Mouse (Mus musculus) midbrain, postnatal 0 days (tissue): Measurements from ENCODE around the gene Meis1. TPM values are rescaled to one million over a fixed set of nuclear protein-coding genes. Genes with fewer than 3 reads are reported as not detected.

Experiments
- ATAC-seq: fragments of 200-750 bp; cut with Nextera tagmentation; 2 replicates; pipeline ENCODE4 v1.8.0; 2017; ENCODE audit warnings: moderate number of reproducible peaks, mild to moderate bottlenecking, moderate TSS enrichment, moderate library complexity; ENCODE audit not compliant: low FRiP score
- DNase-seq: peaks from one replicate; pipeline ENCODE4 v3.0.0-alpha.2; 2015; ENCODE audit warnings: low spot score
- H3K27ac ChIP-seq: fragments of 300-500 bp; sonication (generic); 2 replicates; pipeline ENCODE4 v1.5.1; 2014; ENCODE audit warnings: low read depth, mild to moderate bottlenecking, low read length, mixed read lengths
- H3K27me3 ChIP-seq: fragments of 300-500 bp; sonication (generic); 2 replicates; pipeline ENCODE4 v1.6.1; 2014; ENCODE audit warnings: low read length, control low read depth, mixed read lengths; ENCODE audit not compliant: insufficient read depth
- H3K36me3 ChIP-seq: fragments of 300-500 bp; sonication (generic); 2 replicates; pipeline ENCODE4 v1.6.1; 2014; ENCODE audit warnings: low read length, control low read depth, mixed read lengths; ENCODE audit not compliant: insufficient read depth
- H3K4me1 ChIP-seq: fragments of 300-500 bp; sonication (generic); 2 replicates; pipeline ENCODE4 v1.6.1; 2014; ENCODE audit warnings: mild to moderate bottlenecking, control low read depth, antibody characterized with exemption, low read length, mixed read lengths; ENCODE audit not compliant: insufficient read depth
- H3K4me2 ChIP-seq: fragments of 300-500 bp; sonication (generic); 2 replicates; pipeline ENCODE4 v1.6.1; 2014; ENCODE audit warnings: low read depth, mild to moderate bottlenecking, low read length, mixed read lengths; ENCODE audit not compliant: poor library complexity, severe bottlenecking
- H3K4me3 ChIP-seq: fragments of 300-500 bp; sonication (generic); 2 replicates; pipeline ENCODE4 v1.5.1; 2014; ENCODE audit warnings: low read depth, mild to moderate bottlenecking, low read length, moderate library complexity
- H3K9ac ChIP-seq: fragments of 300-500 bp; sonication (generic); replicated peaks from 2 replicates; pipeline ENCODE4 v1.6.1; 2014; ENCODE audit warnings: mild to moderate bottlenecking, low read length, moderate library complexity, mixed read lengths; ENCODE audit not compliant: poor library complexity, severe bottlenecking
- H3K9me3 ChIP-seq: fragments of 300-500 bp; sonication (generic); 2 replicates; pipeline ENCODE4 v1.6.1; 2016; ENCODE audit warnings: low read length, control low read depth
- CTCF ChIP-seq: IDR thresholded peaks from 2 replicates; pipeline ENCODE4 v1.5.1; 2016; ENCODE audit warnings: antibody characterized with exemption, mild to moderate bottlenecking
- WGBS: fragments of 180-500 bp; shearing (Covaris S2); extraction: QIAGEN DNeasy Blood & Tissue Kit; methylation state at CpG from one replicate; pipeline ENCODE4 v1.1.7; 2014; 5-methylcytosine and 5-hydroxymethylcytosine counted together
- polyA plus RNA-seq: library from polyadenylated mRNA; unstranded; fragments of >200 nt; fragmentation: Nextera tagmentation; extraction: Ambion mirVana; gene quantifications from 2 replicates; pipeline ENCODE4 v1.2.1, GENCODE M21; 2015
- total RNA-seq: library from RNA; depleted of rRNA; stranded (reverse); fragments of >200 nt; gene quantifications from 2 replicates; pipeline ENCODE4 v1.2.3, GENCODE M21; 2014

Gene Meis1
- total and polyA plus RNA-seq, 2 experiments from 2014 or later, result 16.1 to 40.1 TPM

DNA sequence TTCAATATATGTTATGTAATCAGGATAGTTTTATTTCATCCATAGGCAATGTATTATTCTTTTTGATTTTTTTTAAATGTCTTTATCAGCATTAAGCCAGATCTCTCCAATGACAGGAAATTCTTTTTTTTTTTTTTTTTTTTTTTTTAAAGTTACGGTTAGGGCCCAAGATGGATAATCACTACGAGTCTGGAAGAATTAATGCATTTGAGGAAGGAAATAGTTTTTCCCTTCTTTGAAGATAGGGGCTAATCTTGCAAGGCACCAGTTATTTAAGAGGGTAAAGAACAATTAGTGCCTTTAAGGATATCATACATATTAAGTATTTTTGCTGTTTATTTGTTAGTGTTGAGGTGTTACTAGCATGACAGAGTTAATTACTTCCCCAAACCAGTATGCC, 121.5 kb downstream of the Meis1 start:
- H3K4me2 ChIP-seq, result no peak overlapping the region
- 87% methylated on average over 2 of the region's 2 CpGs for WGBS
- H3K36me3 ChIP-seq, result no peaks in the 10 kb centered on the region
- DNase-seq, result no peak
- TF ChIP-seq CTCF, result no peak
- no peaks in the 10 kb centered on the region for H3K27me3 ChIP-seq
- no peak overlapping the region for H3K4me3 ChIP-seq
- H3K9ac ChIP-seq, result no peak overlapping the region
- H3K9me3 ChIP-seq, result no peaks in the 10 kb centered on the region
- no peaks in the 10 kb centered on the region for H3K4me1 ChIP-seq
- no peak overlapping the region for H3K27ac ChIP-seq
- ATAC-seq, result no peak

DNA sequence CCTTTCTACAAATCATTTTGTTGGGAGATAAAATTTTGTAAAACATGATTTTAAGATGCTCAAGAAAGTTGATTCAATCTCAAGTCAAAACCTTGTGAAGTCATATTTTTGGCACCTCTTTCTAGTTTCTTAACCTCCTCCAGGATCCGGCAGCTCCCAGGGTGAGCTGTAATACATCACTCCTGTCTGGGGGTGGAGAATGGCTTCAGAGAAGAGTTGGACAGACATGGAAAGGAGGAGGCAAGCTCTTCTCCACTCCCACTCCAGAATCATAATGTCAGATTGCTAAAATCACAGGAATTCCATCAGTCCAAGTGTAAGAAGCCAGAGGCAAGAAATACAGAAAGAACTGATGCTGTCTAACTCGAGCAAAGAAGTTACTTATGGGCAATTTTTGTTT, 126.3 kb downstream of the Meis1 start:
- Histone ChIP-seq H3K4me2 (no peak overlapping the region), H3K27ac (no peak overlapping the region), H3K9ac (no peak overlapping the region), H3K4me1 (no peaks in the 10 kb centered on the region), H3K27me3 (no peaks in the 10 kb centered on the region), H3K4me3 (no peak overlapping the region), H3K36me3 (no peaks in the 10 kb centered on the region), H3K9me3 (no peaks in the 10 kb centered on the region)
- DNase-seq (no peak), ATAC-seq (no peak)
- WGBS, result 72% methylated on average over 2 of the region's 2 CpGs
- TF ChIP-seq CTCF, result no peak

DNA sequence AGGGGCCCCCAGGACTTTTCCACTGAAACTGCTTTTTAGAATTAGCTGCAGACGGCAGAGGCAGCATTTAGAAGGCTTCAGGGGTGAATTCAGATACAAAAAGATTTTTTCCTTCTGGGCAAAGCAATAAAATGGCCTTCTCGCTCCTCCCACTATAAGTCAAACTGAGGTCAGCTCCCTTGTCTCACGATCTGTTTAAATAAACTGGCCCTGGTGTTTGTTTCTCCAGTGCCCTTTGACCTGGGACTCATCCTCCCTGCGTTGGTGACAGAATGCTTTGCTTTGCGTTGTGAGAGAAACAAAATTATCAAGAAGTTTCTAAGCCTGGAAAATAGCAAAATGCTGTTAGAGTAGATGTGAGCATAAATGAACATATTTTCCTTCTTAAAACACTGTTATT, 129.6 kb downstream of the Meis1 start:
- Histone ChIP-seq H3K9me3 (no peaks in the 10 kb centered on the region), H3K4me1 (no peaks in the 10 kb centered on the region), H3K27me3 (no peaks in the 10 kb centered on the region), H3K27ac (no peak overlapping the region), H3K36me3 (no peaks in the 10 kb centered on the region), H3K9ac (no peak overlapping the region), H3K4me3 (no peak overlapping the region), H3K4me2 (no peak overlapping the region)
- ATAC-seq, result no peak
- WGBS, result 48% methylated on average over 5 of the region's 5 CpGs
- no peak for DNase-seq
- TF ChIP-seq CTCF, result no peak

DNA sequence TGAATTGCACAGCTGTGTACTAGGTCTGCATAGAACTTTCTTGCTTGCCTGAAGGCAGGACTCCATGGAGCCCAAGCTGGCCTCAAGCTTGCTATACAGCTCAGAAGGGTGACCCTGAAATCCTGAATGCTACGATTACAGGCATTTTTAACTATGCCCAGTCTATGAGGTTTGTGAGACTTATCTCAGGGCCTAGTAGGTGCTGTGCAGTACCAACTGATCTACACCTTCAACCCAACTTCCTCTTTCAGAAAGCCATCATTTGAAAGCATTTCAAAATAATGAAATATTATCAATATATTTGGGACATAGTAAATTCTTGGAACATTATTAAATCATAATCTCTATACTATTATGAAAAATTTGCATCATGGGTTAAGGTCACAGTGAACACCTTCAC, 130.1 kb downstream of the Meis1 start:
- no peaks in the 10 kb centered on the region for H3K36me3 ChIP-seq
- no peak overlapping the region for H3K4me2 ChIP-seq
- WGBS, result 83% methylated on average over 1 of the region's 1 CpGs
- H3K27me3 ChIP-seq, result no peaks in the 10 kb centered on the region
- no peak overlapping the region for H3K4me3 ChIP-seq
- H3K9me3 ChIP-seq, result no peaks in the 10 kb centered on the region
- no peak for TF ChIP-seq CTCF
- no peak overlapping the region for H3K27ac ChIP-seq
- DNase-seq, result no peak
- H3K4me1 ChIP-seq, result no peaks in the 10 kb centered on the region; the same call in 1 of the 2 replicates
- no peak for ATAC-seq
- H3K9ac ChIP-seq, result no peak overlapping the region

DNA sequence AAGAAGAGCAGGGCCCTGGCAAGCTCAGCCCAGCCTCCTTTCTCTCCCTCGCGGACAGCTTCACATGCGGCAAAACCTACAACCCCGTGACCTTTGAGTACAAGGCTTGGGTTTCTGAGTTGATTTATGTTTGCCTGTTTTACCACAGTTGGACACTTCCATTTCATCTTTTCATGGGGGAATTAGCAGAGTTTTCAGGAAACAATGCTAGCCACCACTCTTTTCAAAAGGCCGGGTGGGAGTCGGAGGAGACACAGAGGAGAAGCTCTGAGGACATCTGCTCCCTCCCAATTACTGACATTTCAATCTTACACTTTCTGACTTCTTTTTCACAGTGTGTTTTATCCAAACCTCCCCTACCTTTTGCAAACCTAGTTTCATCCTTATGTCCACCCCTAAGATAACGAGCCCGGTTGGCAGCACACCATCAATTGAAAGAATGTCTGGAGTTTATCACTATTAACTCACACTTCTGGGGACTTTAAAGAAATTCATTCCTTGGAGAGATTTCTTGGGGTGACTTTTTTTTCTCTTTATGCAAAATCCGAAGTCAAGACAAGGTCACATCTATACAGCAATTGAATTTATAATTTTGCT, 133.0 kb downstream of the Meis1 start:
- no peaks in the 10 kb centered on the region for H3K36me3 ChIP-seq
- H3K4me1 ChIP-seq, result no peaks in the 10 kb centered on the region; the same call in 1 of the 2 replicates
- no peak for TF ChIP-seq CTCF
- no peaks in the 10 kb centered on the region for H3K27me3 ChIP-seq
- no peak overlapping the region for H3K27ac ChIP-seq
- no peak overlapping the region for H3K4me2 ChIP-seq
- DNase-seq, result no peak
- no peaks in the 10 kb centered on the region for H3K9me3 ChIP-seq
- H3K9ac ChIP-seq, result no peak overlapping the region
- 47% methylated on average over 9 of the region's 9 CpGs for WGBS
- no peak overlapping the region for H3K4me3 ChIP-seq
- no peak for ATAC-seq

DNA sequence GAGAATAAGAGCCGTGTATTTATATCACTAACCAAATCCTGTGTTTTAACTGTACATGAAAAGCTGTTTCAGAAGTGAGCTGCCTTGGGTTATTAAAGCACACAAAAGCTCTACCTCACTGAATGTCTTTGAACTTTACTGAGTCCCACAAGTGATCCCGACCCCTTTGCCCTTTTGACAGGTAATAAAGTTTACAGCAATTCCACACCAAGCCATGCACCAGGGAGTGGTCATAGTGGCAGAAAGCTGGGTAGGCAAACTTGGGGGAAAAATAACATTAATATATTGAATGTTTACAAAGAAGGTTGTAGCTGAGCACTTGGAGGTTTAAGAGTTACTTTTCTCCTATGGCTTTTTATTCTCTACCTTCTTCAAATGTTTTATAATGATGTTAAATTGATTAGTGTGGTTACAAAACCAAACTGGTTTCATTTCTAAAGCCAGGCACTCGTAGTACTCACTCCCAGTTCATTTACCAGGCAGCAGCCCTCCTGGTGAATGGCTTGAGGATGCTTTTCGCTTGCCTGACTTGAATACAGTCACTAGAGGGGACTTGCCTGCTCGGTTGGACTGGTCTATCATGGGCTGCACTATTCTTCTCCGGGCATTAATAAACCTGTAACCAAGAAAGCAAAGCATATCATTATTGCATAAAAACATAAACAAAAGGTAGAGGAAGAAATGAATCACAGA, 133.6 kb downstream of the Meis1 start:
- 42% methylated on average over 6 of the region's 6 CpGs for WGBS
- Histone ChIP-seq H3K36me3 (no peaks in the 10 kb centered on the region), H3K27ac (no peak overlapping the region), H3K9ac (no peak overlapping the region), H3K4me3 (no peak overlapping the region), H3K27me3 (no peaks in the 10 kb centered on the region), H3K9me3 (no peaks in the 10 kb centered on the region), H3K4me2 (no peak overlapping the region), H3K4me1 (no peaks in the 10 kb centered on the region; the same call in 1 of the 2 replicates)
- DNase-seq (no peak), ATAC-seq (no peak)
- TF ChIP-seq CTCF, result no peak
